Mouse (Mus musculus) adrenal gland, postnatal 10 days (tissue): Measurements from ENCODE around the gene Msn. TPM values are rescaled to one million over a fixed set of nuclear protein-coding genes. Genes with fewer than 3 reads are reported as not detected.
A peak's percentile ranks its signal among the peaks of the same experiment; 100 is the strongest.
"Not testable (repeated sequence)": the region's sequence is repeated elsewhere in the genome, so short reads cannot be mapped to it uniquely, and the experiment has no call there.

Experiments used
- DNase-seq: peaks from one replicate; pipeline ENCODE4 v3.0.0; 2021; ENCODE audit warnings: mixed read lengths
- total RNA-seq, 2 experiments: library from RNA; stranded (reverse); gene quantifications; 2 replicates each; pipeline ENCODE4 v1.2.3; 2021

Gene Msn
- total RNA-seq, 2 experiments from 2014 or later = 145 to 150 TPM

GRCm38 (mm10) chrX:96139262-96139661 lies 43.4 kb downstream of the Msn start:
- DNase-seq = no peak

- DNase-seq = no peak
Measured at GRCm38 (mm10) chrX:96144960-96145488, 49.2 kb downstream of the Msn start.

- DNase-seq = no peak
Measured at GRCm38 (mm10) chrX:96148217-96148616, 52.4 kb downstream of the Msn start.

GRCm38 (mm10) chrX:96153362-96153761 lies 57.5 kb downstream of the Msn start:
- DNase-seq = no peak

GRCm38 (mm10) chrX:96157936-96158335 lies 62.1 kb downstream of the Msn start:
- DNase-seq = no peak

GRCm38 (mm10) chrX:96162571-96162970 lies 66.7 kb downstream of the Msn start:
- peak; percentile 35 for DNase-seq

- DNase-seq = no peak
Measured at GRCm38 (mm10) chrX:96171645-96172388, 76.0 kb downstream of the Msn start.

- DNase-seq = peak; percentile 46
Measured at GRCm38 (mm10) chrX:96178437-96178836, 82.6 kb downstream of the Msn start.

GRCm38 (mm10) chrX:96184100-96184732 lies 88.4 kb downstream of the Msn start:
- DNase-seq = no peak

GRCm38 (mm10) chrX:96205143-96205542 lies 109.3 kb downstream of the Msn start:
- DNase-seq = not testable (repeated sequence)

- DNase-seq = no peak
Measured at GRCm38 (mm10) chrX:96206872-96207271, 111.0 kb downstream of the Msn start.

- DNase-seq = no peak
Measured at GRCm38 (mm10) chrX:96218088-96218487, 122.2 kb downstream of the Msn start.

Other genes with a start within 250 kb of the Msn start
- gene Las1l, start 139.1 kb upstream of the Msn start, total RNA-seq = 10 to 100 TPM; 37.4 to 42.4 TPM
- gene Vsig4, start 197.4 kb downstream of the Msn start, total RNA-seq = 1 to 10 TPM; 2.8 to 8.4 TPM